Mouse (Mus musculus) embryonic facial prominence, embryonic 12.5 days (tissue): ENCODE measurements around the gene Sept9. TPM values are rescaled to one million over a fixed set of nuclear protein-coding genes. Genes with fewer than 3 reads are reported as not detected.

ENCODE experiments used
- ATAC-seq: fragments of 200-750 bp; cut with Nextera tagmentation; 2 replicates; pipeline ENCODE4 v1.8.0; 2017; ENCODE audit not compliant: insufficient number of reproducible peaks, insufficient read depth, low FRiP score, low TSS enrichment
- H3K27ac ChIP-seq: fragments of 300-500 bp; sonication (generic); 2 replicates; pipeline ENCODE4 v1.5.1; 2016; ENCODE audit warnings: mild to moderate bottlenecking
- H3K27me3 ChIP-seq: fragments of 300-500 bp; sonication (generic); 2 replicates; pipeline ENCODE4 v1.6.1; 2016; ENCODE audit warnings: mild to moderate bottlenecking, moderate library complexity
- H3K36me3 ChIP-seq: fragments of 300-500 bp; sonication (generic); 2 replicates; pipeline ENCODE4 v1.6.1; 2016; ENCODE audit warnings: mild to moderate bottlenecking
- H3K4me1 ChIP-seq: fragments of 300-500 bp; sonication (generic); 2 replicates; pipeline ENCODE4 v1.6.1; 2016
- H3K4me2 ChIP-seq: fragments of 300-500 bp; sonication (generic); replicated peaks from 2 replicates; pipeline ENCODE4 v1.6.1; 2016; ENCODE audit warnings: mild to moderate bottlenecking, moderate library complexity
- H3K4me3 ChIP-seq: fragments of 300-500 bp; sonication (generic); 2 replicates; pipeline ENCODE4 v1.5.1; 2016; ENCODE audit warnings: mild to moderate bottlenecking
- H3K9ac ChIP-seq: fragments of 300-500 bp; sonication (generic); 2 replicates; pipeline ENCODE4 v1.6.1; 2016; ENCODE audit warnings: mild to moderate bottlenecking, moderate library complexity
- H3K9me3 ChIP-seq: fragments of 300-500 bp; sonication (generic); 2 replicates; pipeline ENCODE4 v1.6.1; 2016; ENCODE audit warnings: mild to moderate bottlenecking, moderate library complexity
- WGBS: fragments of 180-500 bp; shearing (Covaris S2); methylation state at CpG from one replicate; pipeline ENCODE4 v1.1.7; 2016; 5-methylcytosine and 5-hydroxymethylcytosine counted together
- polyA plus RNA-seq: library from polyadenylated mRNA; unstranded; fragments of >200 nt; fragmentation: Nextera tagmentation; extraction: Ambion mirVana; gene quantifications from 2 replicates; pipeline ENCODE4 v1.2.1, GENCODE M21; 2016

Gene Sept9
- polyA plus RNA-seq, 1 experiment from 2014 or later, result 230 TPM

DNA sequence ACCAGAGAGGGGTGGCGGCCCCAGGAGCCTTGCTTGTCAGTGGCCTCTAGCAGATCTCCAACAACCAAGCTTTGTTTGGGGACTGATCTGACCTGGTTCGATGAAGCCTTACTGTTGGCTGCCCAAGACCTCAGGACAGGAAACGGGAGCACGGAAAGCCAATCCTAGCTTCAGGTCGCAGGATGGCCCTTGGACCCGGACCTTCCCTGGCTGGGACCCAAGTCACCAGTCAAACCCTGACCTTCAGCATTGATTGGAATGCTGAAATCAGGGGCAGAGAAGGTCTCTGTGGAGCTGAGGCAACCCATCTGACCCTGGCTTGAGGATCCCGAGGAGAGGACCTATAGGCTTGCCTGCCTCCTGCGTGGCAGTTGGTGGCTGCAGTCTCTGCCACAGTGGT lies 5.1 kb downstream of the Sept9 start:
- no peak for ATAC-seq
- Histone ChIP-seq H3K4me2 (no peak overlapping the region), H3K4me3 (no peak overlapping the region), H3K36me3 (no peaks in the 10 kb centered on the region), H3K9me3 (no peaks in the 10 kb centered on the region), H3K9ac (no peak overlapping the region), H3K27me3 (peaks cover 24% of the 10 kb centered on the region), H3K27ac (no peak overlapping the region), H3K4me1 (peaks cover 22% of the 10 kb centered on the region; the same call in 1 of the 2 replicates)
- 65% methylated on average over 8 of the region's 8 CpGs for WGBS

- WGBS, result 83% methylated on average over 6 of the region's 6 CpGs
- ATAC-seq, result no peak
- Histone ChIP-seq H3K27me3 (peaks cover 20% of the 10 kb centered on the region), H3K9ac (no peak overlapping the region), H3K4me3 (no peak overlapping the region), H3K27ac (no peak overlapping the region), H3K4me1 (peaks cover 18% of the 10 kb centered on the region; the same call in 1 of the 2 replicates), H3K9me3 (no peaks in the 10 kb centered on the region), H3K4me2 (no peak overlapping the region), H3K36me3 (no peaks in the 10 kb centered on the region)
Measured at GRCm38 (mm10) chr11:117205042-117205441, 5.6 kb downstream of the Sept9 start.

DNA sequence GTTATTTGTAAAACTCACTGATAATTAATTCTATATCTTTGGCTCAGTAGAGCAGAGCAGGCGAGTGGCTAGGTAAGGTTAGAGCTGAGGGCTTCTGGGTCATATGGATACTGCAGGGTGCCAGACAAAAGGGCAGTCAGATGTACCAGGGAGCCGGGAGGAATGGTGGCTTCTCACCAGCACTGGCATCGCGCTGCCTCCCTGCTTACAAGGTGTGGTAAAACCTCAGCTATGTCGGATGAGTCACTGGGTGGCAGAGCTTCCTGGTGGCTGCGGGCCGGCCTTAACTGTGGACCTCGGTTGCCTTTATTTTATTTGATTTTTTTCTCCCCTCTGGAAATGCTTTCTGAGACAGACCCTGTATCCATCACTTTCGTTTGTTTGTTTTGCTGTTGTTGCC lies 6.0 kb downstream of the Sept9 start:
- H3K27me3 ChIP-seq, result peaks cover 17% of the 10 kb centered on the region
- H3K4me3 ChIP-seq, result no peak overlapping the region
- WGBS, result 89% methylated on average over 9 of the region's 9 CpGs
- H3K4me2 ChIP-seq, result no peak overlapping the region
- H3K4me1 ChIP-seq, result peaks cover 17% of the 10 kb centered on the region; the same call in 1 of the 2 replicates
- no peak overlapping the region for H3K27ac ChIP-seq
- no peak for ATAC-seq
- H3K9me3 ChIP-seq, result no peaks in the 10 kb centered on the region
- H3K9ac ChIP-seq, result no peak overlapping the region
- no peaks in the 10 kb centered on the region for H3K36me3 ChIP-seq

- Histone ChIP-seq H3K27me3 (peaks cover 3% of the 10 kb centered on the region; the same call in 1 of the 2 replicates), H3K4me1 (peaks cover 11% of the 10 kb centered on the region; the same call in 1 of the 2 replicates), H3K4me2 (no peak overlapping the region), H3K4me3 (no peak overlapping the region), H3K9ac (no peak overlapping the region), H3K9me3 (no peaks in the 10 kb centered on the region), H3K27ac (no peak overlapping the region), H3K36me3 (no peaks in the 10 kb centered on the region)
- 69% methylated on average over 5 of the region's 5 CpGs for WGBS
- ATAC-seq, result no peak
Measured at GRCm38 (mm10) chr11:117207436-117207835, 8.0 kb downstream of the Sept9 start.

- Histone ChIP-seq H3K27ac (0 out of 2 replicates have a peak overlapping the region, but pooled peaks have one; percentile 4), H3K9me3 (no peaks in the 10 kb centered on the region), H3K4me2 (no peak overlapping the region), H3K27me3 (no peaks in the 10 kb centered on the region; the same call in 1 of the 2 replicates), H3K36me3 (no peaks in the 10 kb centered on the region), H3K4me1 (peaks cover 11% of the 10 kb centered on the region; the same call in 1 of the 2 replicates), H3K9ac (no peak overlapping the region), H3K4me3 (no peak overlapping the region)
- no peak for ATAC-seq
- WGBS, result 58% methylated on average over 8 of the region's 8 CpGs
Measured at GRCm38 (mm10) chr11:117208151-117208673, 8.8 kb downstream of the Sept9 start.

DNA sequence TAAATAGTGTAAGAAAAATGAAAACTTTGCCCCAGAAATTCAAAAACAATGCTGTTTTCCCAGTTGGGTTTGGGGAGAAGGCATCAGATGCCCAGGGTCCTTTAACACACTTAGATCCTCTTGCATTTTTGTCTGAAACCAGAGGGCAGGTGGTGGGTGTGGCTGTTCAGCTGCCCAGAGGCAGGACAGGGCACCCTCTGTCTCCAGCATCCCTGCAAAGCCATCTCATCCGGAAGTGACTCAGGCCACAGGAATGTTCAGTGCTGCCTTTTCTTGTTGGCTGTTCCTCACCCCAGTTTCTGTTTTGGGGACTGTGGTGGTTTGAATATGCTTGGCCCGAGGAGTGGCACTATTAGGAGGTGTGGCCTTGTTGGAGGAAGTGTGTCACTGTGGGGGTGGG lies 17.3 kb downstream of the Sept9 start:
- 54% methylated on average over 2 of the region's 2 CpGs for WGBS
- H3K9ac ChIP-seq, result no peak overlapping the region
- H3K36me3 ChIP-seq, result no peaks in the 10 kb centered on the region
- H3K4me1 ChIP-seq, result no peaks in the 10 kb centered on the region
- no peak for ATAC-seq
- no peak overlapping the region for H3K4me2 ChIP-seq
- H3K27ac ChIP-seq, result no peak overlapping the region
- no peaks in the 10 kb centered on the region for H3K9me3 ChIP-seq
- no peak overlapping the region for H3K4me3 ChIP-seq
- H3K27me3 ChIP-seq, result no peaks in the 10 kb centered on the region

- no peak for ATAC-seq
- Histone ChIP-seq H3K9ac (no peak overlapping the region), H3K27ac (no peak overlapping the region), H3K36me3 (no peaks in the 10 kb centered on the region), H3K9me3 (no peaks in the 10 kb centered on the region), H3K4me3 (no peak overlapping the region), H3K4me2 (no peak overlapping the region), H3K4me1 (0 out of 2 replicates have a peak, but pooled peaks cover 5% of the 10 kb centered on the region), H3K27me3 (no peaks in the 10 kb centered on the region)
- WGBS, result 87% methylated on average over 6 of the region's 6 CpGs
Measured at GRCm38 (mm10) chr11:117218070-117218469, 18.6 kb downstream of the Sept9 start.

DNA sequence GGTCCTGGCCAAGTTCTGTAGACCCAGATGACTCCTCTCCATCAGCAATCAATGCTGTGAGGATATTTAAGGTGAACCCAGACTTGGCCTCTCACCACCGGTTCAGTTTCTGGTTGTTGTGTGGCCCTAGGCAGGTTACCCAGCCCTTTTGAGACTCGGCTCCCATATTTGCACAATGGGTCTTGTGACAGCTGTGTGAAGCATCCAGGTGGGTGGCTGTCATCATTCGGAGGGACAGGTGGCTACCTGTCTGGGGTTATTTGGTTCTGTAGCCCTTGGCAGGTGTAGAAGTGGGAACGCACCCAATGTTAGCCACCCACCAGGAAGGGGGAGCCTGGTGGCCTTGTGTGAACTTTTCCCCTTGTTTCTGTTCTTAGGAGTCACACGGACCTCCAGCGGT lies 19.0 kb downstream of the Sept9 start:
- no peak overlapping the region for H3K4me2 ChIP-seq
- H3K27me3 ChIP-seq, result no peaks in the 10 kb centered on the region
- no peak for ATAC-seq
- no peak overlapping the region for H3K27ac ChIP-seq
- H3K9ac ChIP-seq, result no peak overlapping the region
- no peaks in the 10 kb centered on the region for H3K9me3 ChIP-seq
- 88% methylated on average over 6 of the region's 6 CpGs for WGBS
- 0 out of 2 replicates have a peak, but pooled peaks cover 5% of the 10 kb centered on the region for H3K4me1 ChIP-seq
- H3K4me3 ChIP-seq, result no peak overlapping the region
- H3K36me3 ChIP-seq, result no peaks in the 10 kb centered on the region

GRCm38 (mm10) chr11:117220777-117221176 lies 21.3 kb downstream of the Sept9 start:
- Histone ChIP-seq H3K36me3 (no peaks in the 10 kb centered on the region), H3K9me3 (no peaks in the 10 kb centered on the region), H3K4me3 (no peak overlapping the region), H3K27ac (no peak overlapping the region), H3K27me3 (no peaks in the 10 kb centered on the region), H3K4me2 (no peak overlapping the region), H3K9ac (no peak overlapping the region), H3K4me1 (0 out of 2 replicates have a peak, but pooled peaks cover 5% of the 10 kb centered on the region)
- no peak for ATAC-seq
- WGBS, result 92% methylated on average over 8 of the region's 8 CpGs

GRCm38 (mm10) chr11:117221182-117221581 lies 21.7 kb downstream of the Sept9 start:
- Histone ChIP-seq H3K4me2 (no peak overlapping the region), H3K27me3 (no peaks in the 10 kb centered on the region), H3K36me3 (no peaks in the 10 kb centered on the region), H3K4me1 (0 out of 2 replicates have a peak, but pooled peaks cover 5% of the 10 kb centered on the region), H3K9me3 (no peaks in the 10 kb centered on the region), H3K4me3 (no peak overlapping the region), H3K9ac (no peak overlapping the region), H3K27ac (no peak overlapping the region)
- WGBS, result 71% methylated on average over 6 of the region's 6 CpGs
- no peak for ATAC-seq

- 70% methylated on average over 8 of the region's 8 CpGs for WGBS
- no peaks in the 10 kb centered on the region for H3K27me3 ChIP-seq
- H3K9ac ChIP-seq, result no peak overlapping the region
- no peak overlapping the region for H3K27ac ChIP-seq
- ATAC-seq, result no peak
- no peak overlapping the region for H3K4me2 ChIP-seq
- peaks cover 7% of the 10 kb centered on the region for H3K4me1 ChIP-seq
- no peaks in the 10 kb centered on the region for H3K9me3 ChIP-seq
- no peaks in the 10 kb centered on the region for H3K36me3 ChIP-seq
- H3K4me3 ChIP-seq, result no peak overlapping the region
Measured at GRCm38 (mm10) chr11:117222899-117223298, 23.4 kb downstream of the Sept9 start.

GRCm38 (mm10) chr11:117224804-117225203 lies 25.3 kb downstream of the Sept9 start:
- H3K4me1 ChIP-seq, result peaks cover 10% of the 10 kb centered on the region
- H3K9ac ChIP-seq, result no peak overlapping the region
- H3K36me3 ChIP-seq, result no peaks in the 10 kb centered on the region
- ATAC-seq, result no peak
- WGBS, result 50% methylated on average over 4 of the region's 4 CpGs
- H3K27me3 ChIP-seq, result no peaks in the 10 kb centered on the region
- H3K4me3 ChIP-seq, result no peak overlapping the region
- no peak overlapping the region for H3K4me2 ChIP-seq
- no peaks in the 10 kb centered on the region for H3K9me3 ChIP-seq
- H3K27ac ChIP-seq, result no peak overlapping the region
